Mouse (Mus musculus) intestine, embryonic 15.5 days (tissue): ENCODE measurements around the gene Ptpre. TPM values are rescaled to one million over a fixed set of nuclear protein-coding genes. Genes with fewer than 3 reads are reported as not detected.

ENCODE experiments used
- ATAC-seq: fragments of 200-750 bp; cut with Nextera tagmentation; 2 replicates; pipeline ENCODE4 v1.8.0; 2017; ENCODE audit warnings: moderate TSS enrichment, moderate library complexity
- H3K27ac ChIP-seq: fragments of 300-500 bp; sonication (generic); 2 replicates; pipeline ENCODE4 v1.5.1; 2015; ENCODE audit warnings: mild to moderate bottlenecking, inconsistent platforms
- H3K27me3 ChIP-seq: fragments of 300-500 bp; sonication (generic); replicated peaks from 2 replicates; pipeline ENCODE4 v1.6.1; 2015; ENCODE audit warnings: inconsistent platforms
- H3K36me3 ChIP-seq: fragments of 300-500 bp; sonication (generic); 2 replicates; pipeline ENCODE4 v1.6.1; 2015; ENCODE audit warnings: inconsistent platforms
- H3K4me1 ChIP-seq: fragments of 300-500 bp; sonication (generic); replicated peaks from 2 replicates; pipeline ENCODE4 v1.6.1; 2015; ENCODE audit warnings: inconsistent platforms
- H3K4me2 ChIP-seq: fragments of 300-500 bp; sonication (generic); replicated peaks from 2 replicates; pipeline ENCODE4 v1.6.1; 2015; ENCODE audit warnings: mild to moderate bottlenecking, inconsistent platforms
- H3K4me3 ChIP-seq: fragments of 300-500 bp; sonication (generic); replicated peaks from 2 replicates; pipeline ENCODE4 v1.5.1; 2015; ENCODE audit warnings: inconsistent platforms
- H3K9ac ChIP-seq: fragments of 300-500 bp; sonication (generic); 2 replicates; pipeline ENCODE4 v1.6.1; 2015; ENCODE audit warnings: inconsistent platforms
- H3K9me3 ChIP-seq: fragments of 300-500 bp; sonication (generic); 2 replicates; pipeline ENCODE4 v1.6.1; 2016; ENCODE audit warnings: inconsistent platforms
- WGBS: fragments of 180-500 bp; shearing (Covaris S2); methylation state at CpG from one replicate; pipeline ENCODE4 v1.1.7; 2015; 5-methylcytosine and 5-hydroxymethylcytosine counted together
- polyA plus RNA-seq: library from polyadenylated mRNA; unstranded; fragments of >200 nt; fragmentation: Nextera tagmentation; extraction: Ambion mirVana; gene quantifications from 2 replicates; pipeline ENCODE4 v1.2.1, GENCODE M21; 2015

Gene Ptpre
- polyA plus RNA-seq, 1 experiment from 2014 or later = 2.6 TPM

GRCm38 (mm10) chr7:135641698-135642507 is 104.6 kb downstream of the Ptpre start:
- H3K27me3 ChIP-seq = no peaks in the 10 kb centered on the region
- H3K36me3 ChIP-seq = no peaks in the 10 kb centered on the region
- WGBS = 64% methylated on average over 14 of the region's 14 CpGs
- H3K4me3 ChIP-seq = no peak overlapping the region
- no peaks in the 10 kb centered on the region for H3K4me1 ChIP-seq
- H3K9me3 ChIP-seq = no peaks in the 10 kb centered on the region
- no peak overlapping the region for H3K27ac ChIP-seq
- H3K9ac ChIP-seq = no peak overlapping the region
- no peak for ATAC-seq
- H3K4me2 ChIP-seq = no peak overlapping the region

GRCm38 (mm10) chr7:135644452-135644851 is 107.2 kb downstream of the Ptpre start:
- no peak overlapping the region for H3K27ac ChIP-seq
- H3K27me3 ChIP-seq = no peaks in the 10 kb centered on the region
- no peaks in the 10 kb centered on the region for H3K36me3 ChIP-seq
- WGBS = 88% methylated on average over 1 of the region's 1 CpGs
- H3K4me1 ChIP-seq = no peaks in the 10 kb centered on the region
- ATAC-seq = no peak
- no peaks in the 10 kb centered on the region for H3K9me3 ChIP-seq
- no peak overlapping the region for H3K9ac ChIP-seq
- no peak overlapping the region for H3K4me2 ChIP-seq
- H3K4me3 ChIP-seq = no peak overlapping the region

- H3K9ac ChIP-seq = no peak overlapping the region
- H3K4me2 ChIP-seq = no peak overlapping the region
- no peak overlapping the region for H3K4me3 ChIP-seq
- no peaks in the 10 kb centered on the region for H3K9me3 ChIP-seq
- ATAC-seq = no peak
- no peaks in the 10 kb centered on the region for H3K36me3 ChIP-seq
- 84% methylated on average over 6 of the region's 6 CpGs for WGBS
- H3K4me1 ChIP-seq = 0 out of 2 replicates have a peak, but pooled peaks cover 4% of the 10 kb centered on the region
- H3K27ac ChIP-seq = no peak overlapping the region
- no peaks in the 10 kb centered on the region for H3K27me3 ChIP-seq
Observed at GRCm38 (mm10) chr7:135646976-135647375, 109.7 kb downstream of the Ptpre start.

GRCm38 (mm10) chr7:135648821-135649220 is 111.5 kb downstream of the Ptpre start:
- H3K36me3 ChIP-seq = no peaks in the 10 kb centered on the region
- no peak for ATAC-seq
- H3K9ac ChIP-seq = no peak overlapping the region
- no peak overlapping the region for H3K27ac ChIP-seq
- H3K4me2 ChIP-seq = no peak overlapping the region
- H3K9me3 ChIP-seq = no peaks in the 10 kb centered on the region
- 73% methylated on average over 8 of the region's 8 CpGs for WGBS
- H3K27me3 ChIP-seq = no peaks in the 10 kb centered on the region
- H3K4me1 ChIP-seq = 0 out of 2 replicates have a peak, but pooled peaks cover 4% of the 10 kb centered on the region
- no peak overlapping the region for H3K4me3 ChIP-seq

GRCm38 (mm10) chr7:135649306-135649705 is 112.0 kb downstream of the Ptpre start:
- WGBS = 92% methylated on average over 1 of the region's 1 CpGs
- Histone ChIP-seq H3K9me3 (no peaks in the 10 kb centered on the region), H3K27me3 (no peaks in the 10 kb centered on the region), H3K4me2 (no peak overlapping the region), H3K36me3 (no peaks in the 10 kb centered on the region), H3K27ac (no peak overlapping the region), H3K4me1 (0 out of 2 replicates have a peak, but pooled peaks cover 4% of the 10 kb centered on the region), H3K4me3 (no peak overlapping the region), H3K9ac (no peak overlapping the region)
- no peak for ATAC-seq

GRCm38 (mm10) chr7:135650061-135650460 is 112.8 kb downstream of the Ptpre start:
- no peak overlapping the region for H3K4me2 ChIP-seq
- H3K9me3 ChIP-seq = no peaks in the 10 kb centered on the region
- 0 out of 2 replicates have a peak, but pooled peaks cover 4% of the 10 kb centered on the region for H3K4me1 ChIP-seq
- no peak for ATAC-seq
- 75% methylated on average over 5 of the region's 5 CpGs for WGBS
- no peak overlapping the region for H3K9ac ChIP-seq
- no peaks in the 10 kb centered on the region for H3K27me3 ChIP-seq
- no peak overlapping the region for H3K27ac ChIP-seq
- H3K4me3 ChIP-seq = no peak overlapping the region
- H3K36me3 ChIP-seq = no peaks in the 10 kb centered on the region

GRCm38 (mm10) chr7:135651831-135652511 is 114.7 kb downstream of the Ptpre start:
- H3K9me3 ChIP-seq = no peaks in the 10 kb centered on the region
- ATAC-seq = peak; percentile 62; the same call in 1 of the 2 replicates
- no peak overlapping the region for H3K9ac ChIP-seq
- H3K36me3 ChIP-seq = no peaks in the 10 kb centered on the region
- WGBS = 40% methylated on average over 18 of the region's 18 CpGs
- H3K4me2 ChIP-seq = peak overlapping the region; percentile 48
- H3K4me1 ChIP-seq = peaks cover 11% of the 10 kb centered on the region; the same call in 1 of the 2 replicates
- H3K4me3 ChIP-seq = peak overlapping the region; percentile 21; the same call in 1 of the 2 replicates
- H3K27me3 ChIP-seq = no peaks in the 10 kb centered on the region
- H3K27ac ChIP-seq = no peak overlapping the region

GRCm38 (mm10) chr7:135652781-135653180 is 115.5 kb downstream of the Ptpre start:
- Histone ChIP-seq H3K4me1 (peaks cover 11% of the 10 kb centered on the region; the same call in 1 of the 2 replicates), H3K9ac (no peak overlapping the region), H3K36me3 (no peaks in the 10 kb centered on the region), H3K4me3 (no peak overlapping the region), H3K9me3 (no peaks in the 10 kb centered on the region), H3K27me3 (no peaks in the 10 kb centered on the region), H3K4me2 (no peak overlapping the region), H3K27ac (no peak overlapping the region)
- WGBS = 74% methylated on average over 11 of the region's 11 CpGs
- no peak for ATAC-seq

- no peak overlapping the region for H3K27ac ChIP-seq
- no peak overlapping the region for H3K4me2 ChIP-seq
- H3K4me3 ChIP-seq = no peak overlapping the region
Observed at GRCm38 (mm10) chr7:135653601-135654000, 116.3 kb downstream of the Ptpre start.

GRCm38 (mm10) chr7:135654288-135654687 is 117.0 kb downstream of the Ptpre start:
- ATAC-seq = no peak
- Histone ChIP-seq H3K4me3 (no peak overlapping the region), H3K36me3 (no peaks in the 10 kb centered on the region), H3K9ac (no peak overlapping the region), H3K27ac (no peak overlapping the region), H3K27me3 (no peaks in the 10 kb centered on the region), H3K4me1 (peaks cover 11% of the 10 kb centered on the region; the same call in 1 of the 2 replicates), H3K9me3 (no peaks in the 10 kb centered on the region), H3K4me2 (no peak overlapping the region)
- WGBS = 88% methylated on average over 6 of the region's 6 CpGs

More at GRCm38 (mm10) chr7:135653601-135654000, 116.3 kb downstream of the Ptpre start:
- Histone ChIP-seq H3K9ac (no peak overlapping the region), H3K36me3 (no peaks in the 10 kb centered on the region), H3K4me1 (peaks cover 11% of the 10 kb centered on the region; the same call in 1 of the 2 replicates), H3K9me3 (no peaks in the 10 kb centered on the region), H3K27me3 (no peaks in the 10 kb centered on the region)
- ATAC-seq = no peak
- 90% methylated on average over 7 of the region's 7 CpGs for WGBS

- WGBS = 70% methylated on average over 4 of the region's 4 CpGs
- H3K27me3 ChIP-seq = no peaks in the 10 kb centered on the region
- H3K9me3 ChIP-seq = no peaks in the 10 kb centered on the region
- no peak overlapping the region for H3K4me2 ChIP-seq
- no peak overlapping the region for H3K4me3 ChIP-seq
- peaks cover 11% of the 10 kb centered on the region; the same call in 1 of the 2 replicates for H3K4me1 ChIP-seq
- no peak overlapping the region for H3K27ac ChIP-seq
- no peak overlapping the region for H3K9ac ChIP-seq
- no peaks in the 10 kb centered on the region for H3K36me3 ChIP-seq
- ATAC-seq = no peak
Observed at GRCm38 (mm10) chr7:135655113-135655512, 117.8 kb downstream of the Ptpre start.

GRCm38 (mm10) chr7:135658150-135658549 is 120.9 kb downstream of the Ptpre start:
- ATAC-seq = no peak
- WGBS = 84% methylated on average over 7 of the region's 7 CpGs

More at GRCm38 (mm10) chr7:135658150-135658549, 120.9 kb downstream of the Ptpre start:
- Histone ChIP-seq H3K9ac (no peak overlapping the region), H3K27ac (no peak overlapping the region), H3K27me3 (no peaks in the 10 kb centered on the region), H3K4me2 (no peak overlapping the region), H3K36me3 (no peaks in the 10 kb centered on the region), H3K4me3 (no peak overlapping the region), H3K4me1 (peaks cover 7% of the 10 kb centered on the region; the same call in 1 of the 2 replicates), H3K9me3 (no peaks in the 10 kb centered on the region)
